9 mouse cellular contexts compared by ENCODE assay signal in genomic region chr9:76323186-76323701, GRCm38 (mm10). TPM values are rescaled to one million over a fixed set of nuclear protein-coding genes. Genes with fewer than 3 reads are reported as not detected.
DNase-seq lines count a peak whose midpoint lies in the region; ATAC-seq and TF ChIP-seq lines count a peak whose summit lies in the region.
"Had no signal": no experiment of that assay in that cellular context is flagged by ENCODE, and none has a peak within 500 bp of the region (broad histone marks: within the 10 kb centered on the region; RNA-seq: fewer than 3 reads in every experiment).

No protein-coding gene starts in this region.

- no peak for TF ChIP-seq POLR2A in cerebellum, adult 2 months (IDR thresholded peaks at IDR 0.05; ENCODE audit: borderline replicate concordance, insufficient read depth, low read length)

- ATAC-seq in neural tube, embryonic 12.5 days (ENCODE audit: low FRiP score, low read depth), result peak; percentile 74

- H3K36me3 ChIP-seq in limb, embryonic 10.5 days, result no peaks in the 10 kb centered on the region
- no peaks in the 10 kb centered on the region for H3K36me3 ChIP-seq in neural tube, embryonic 12.5 days

- H3K4me2 ChIP-seq in neural tube, embryonic 12.5 days (replicated peaks), result peak overlapping the region; percentile 85

- H3K4me1 ChIP-seq in cerebellum, adult 2 months (ENCODE audit: control insufficient read depth, insufficient read depth, low read length), result no peaks in the 10 kb centered on the region
- H3K4me1 ChIP-seq in limb, embryonic 10.5 days, result peaks cover 14% of the 10 kb centered on the region
- peaks cover 9% of the 10 kb centered on the region for H3K4me1 ChIP-seq in neural tube, embryonic 12.5 days

- intact Hi-C loops in heart, postnatal 10 days (cut with DNase I), result no loop called here

- H3K4me3 ChIP-seq in cerebellum, adult 2 months (replicated peaks; ENCODE audit: insufficient read depth, low read depth, low read length), result peak overlapping the region; percentile 32
- H3K4me3 ChIP-seq in limb, embryonic 10.5 days, result peak overlapping the region; percentile 57
- H3K4me3 ChIP-seq in neural tube, embryonic 12.5 days, result peak overlapping the region; percentile 41
- H3K4me3 ChIP-seq: erythroblast, embryonic 14.5 days had no signal

- peak; percentile 5 to 19 for DNase-seq in cerebellum, adult 2 months
- no peak for DNase-seq in cerebellum, adult 11-12 months
- DNase-seq in ovary, postnatal 36 days (ENCODE audit: low spot score), result peak; percentile 11
- DNase-seq in ovary, postnatal 14 days (ENCODE audit: low spot score), result no peak
- peak; percentile 3 to 4 for DNase-seq in heart, postnatal 10 days
- peak; percentile 71 for DNase-seq in limb, embryonic 10.5 days (ENCODE audit: low spot score)
- no peak for DNase-seq in adipocyte (ENCODE audit: low spot score)

- no peak overlapping the region for H3K9ac ChIP-seq in neural tube, embryonic 12.5 days

- WGBS in cerebellum, adult 2 months, result 1% methylated on average over 29 of the region's 29 CpGs
- WGBS in limb, embryonic 10.5 days, result under 1% methylated on average over 29 of the region's 29 CpGs
- 1% methylated on average over 29 of the region's 29 CpGs for WGBS in neural tube, embryonic 12.5 days

- H3K27ac ChIP-seq in cerebellum, adult 2 months (ENCODE audit: insufficient read depth, low read length), result no peak overlapping the region
- no peak overlapping the region for H3K27ac ChIP-seq in limb, embryonic 10.5 days
- no peak overlapping the region for H3K27ac ChIP-seq in neural tube, embryonic 12.5 days

- H3K9me3 ChIP-seq in limb, embryonic 10.5 days (replicated peaks), result no peaks in the 10 kb centered on the region
- no peaks in the 10 kb centered on the region for H3K9me3 ChIP-seq in neural tube, embryonic 12.5 days

- H3K27me3 ChIP-seq in cerebellum, adult 2 months (ENCODE audit: control insufficient read depth, insufficient read depth, low read length), result no peaks in the 10 kb centered on the region; the same call in 1 of the 2 replicates
- peaks cover 44% of the 10 kb centered on the region for H3K27me3 ChIP-seq in limb, embryonic 10.5 days (ENCODE audit: low read depth, poor library complexity, severe bottlenecking)
- peaks cover 5% of the 10 kb centered on the region for H3K27me3 ChIP-seq in neural tube, embryonic 12.5 days (replicated peaks)

- TF ChIP-seq CTCF in cerebellum, adult 2 months (IDR thresholded peaks at IDR 0.05; ENCODE audit: borderline replicate concordance, insufficient read depth, low read depth, low read length), result no peak

RNA-seq across cellular contexts. Expression of gene Hcrtr2, which starts 0.4 kb away (rescaled TPM):
- polyA plus RNA-seq in cerebellum, adult 2 months (2012; rRNA removed), result 1.6 and 2.5 TPM in 2 replicates
- not detected for total RNA-seq in heart, postnatal 10 days (2021)
- polyA plus RNA-seq in limb, embryonic 10.5 days (2016; fragmentation: Nextera tagmentation; extraction: Ambion mirVana), result 0.06 and 0.21 TPM in 2 replicates
- polyA plus RNA-seq in neural tube, embryonic 12.5 days (2016; fragmentation: Nextera tagmentation; extraction: Ambion mirVana), result 1.2 and 1.3 TPM in 2 replicates
- polyA plus RNA-seq: erythroblast, embryonic 14.5 days had no signal

Comparison
In these comparisons a context has a peak if more than half of its experiments do, and no peak if none do; other contexts are left out.
1. DNase-seq: peak in cerebellum, adult 2 months (2 of 2), ovary, postnatal 36 days (single experiment), heart, postnatal 10 days (2 of 2) and limb, embryonic 10.5 days (single experiment); none in cerebellum, adult 11-12 months (single experiment), ovary, postnatal 14 days (single experiment) and adipocyte (single experiment).
2. Peak in every context shown above with its lines, with median percentiles within 50 percentile points of each other: H3K4me3 ChIP-seq.